Mouse (Mus musculus): Measurements from ENCODE around the gene Cnih2. TPM values are rescaled to one million over a fixed set of nuclear protein-coding genes. Genes with fewer than 3 reads are reported as not detected.

The Cnih2 gene
- not detected for polyA plus RNA-seq (2014; fragmentation: Illumina TruSeq; extraction: RNeasy Lipid Tissue Mini Kit (QIAGEN cat#74804); ENCODE audit: low read depth, low replicate concordance)

GRCm38 (mm10) chr19:5098363-5099143, at the start of gene Cnih2:
Gene Cnih2, minus strand, starts transcription at chr19:5098521.

GRCm38 (mm10) chr19:5118384-5118698, 20.0 kb upstream of the Cnih2 start, which contains the start of gene Klc2:
Gene Klc2, minus strand, starts transcription at chr19:5118560.

GRCm38 (mm10) chr19:5106731-5107191, 8.4 kb upstream of the Cnih2 start, which contains the start of gene Rab1b:
Gene Rab1b, minus strand, starts transcription at chr19:5107072.

GRCm38 (mm10) chr19:5087884-5088728, 10.2 kb downstream of the Cnih2 start, which contains the start of gene Yif1a:
Gene Yif1a, plus strand, starts transcription at chr19:5088538.

GRCm38 (mm10) chr19:5085145-5085863, 13.0 kb downstream of the Cnih2 start, which contains the start of gene Tmem151a:
Gene Tmem151a, minus strand, starts transcription at chr19:5085531.

GRCm38 (mm10) chr19:5067867-5068569, 30.3 kb downstream of the Cnih2 start, which contains the start of gene Cd248:
Gene Cd248, plus strand, starts transcription at chr19:5068078.

GRCm38 (mm10) chr19:5050047-5050905, 48.0 kb downstream of the Cnih2 start, which contains the start of gene Rin1:
Gene Rin1, plus strand, starts transcription at chr19:5050481.

Other genes starting within 250 kb of the Cnih2 start
- gene Ctsf, start 243.4 kb downstream of the Cnih2 start, polyA plus RNA-seq (2014; fragmentation: Illumina TruSeq; extraction: RNeasy Lipid Tissue Mini Kit (QIAGEN cat#74804); ENCODE audit: low read depth, low replicate concordance), result 13.0 TPM
- gene Actn3, start 220.6 kb downstream of the Cnih2 start, polyA plus RNA-seq (2014; fragmentation: Illumina TruSeq; extraction: RNeasy Lipid Tissue Mini Kit (QIAGEN cat#74804); ENCODE audit: low read depth, low replicate concordance), result not detected
- 3.2 TPM for gene Zdhhc24, start 219.9 kb downstream of the Cnih2 start, polyA plus RNA-seq (2014; fragmentation: Illumina TruSeq; extraction: RNeasy Lipid Tissue Mini Kit (QIAGEN cat#74804); ENCODE audit: low read depth, low replicate concordance)
- gene Bbs1, start 191.9 kb downstream of the Cnih2 start, polyA plus RNA-seq (2014; fragmentation: Illumina TruSeq; extraction: RNeasy Lipid Tissue Mini Kit (QIAGEN cat#74804); ENCODE audit: low read depth, low replicate concordance), result 0.45 TPM
- 4.6 TPM for gene Dpp3, start 170.2 kb downstream of the Cnih2 start, polyA plus RNA-seq (2014; fragmentation: Illumina TruSeq; extraction: RNeasy Lipid Tissue Mini Kit (QIAGEN cat#74804); ENCODE audit: low read depth, low replicate concordance)
- 0.42 TPM for gene Peli3, start 155.4 kb downstream of the Cnih2 start, polyA plus RNA-seq (2014; fragmentation: Illumina TruSeq; extraction: RNeasy Lipid Tissue Mini Kit (QIAGEN cat#74804); ENCODE audit: low read depth, low replicate concordance)
- gene Mrpl11, start 136.4 kb downstream of the Cnih2 start, polyA plus RNA-seq (2014; fragmentation: Illumina TruSeq; extraction: RNeasy Lipid Tissue Mini Kit (QIAGEN cat#74804); ENCODE audit: low read depth, low replicate concordance), result 22.6 TPM
- gene Npas4, start 108.2 kb downstream of the Cnih2 start, polyA plus RNA-seq (2014; fragmentation: Illumina TruSeq; extraction: RNeasy Lipid Tissue Mini Kit (QIAGEN cat#74804); ENCODE audit: low read depth, low replicate concordance), result not detected
- gene Slc29a2, start 74.7 kb downstream of the Cnih2 start, polyA plus RNA-seq (2014; fragmentation: Illumina TruSeq; extraction: RNeasy Lipid Tissue Mini Kit (QIAGEN cat#74804); ENCODE audit: low read depth, low replicate concordance), result not detected
- gene B4gat1, start 59.7 kb downstream of the Cnih2 start, polyA plus RNA-seq (2014; fragmentation: Illumina TruSeq; extraction: RNeasy Lipid Tissue Mini Kit (QIAGEN cat#74804); ENCODE audit: low read depth, low replicate concordance), result 9.5 TPM
- gene AC124502.3, start 59.6 kb downstream of the Cnih2 start, polyA plus RNA-seq (2014; fragmentation: Illumina TruSeq; extraction: RNeasy Lipid Tissue Mini Kit (QIAGEN cat#74804); ENCODE audit: low read depth, low replicate concordance), result 0.69 TPM
- gene Brms1, start 57.2 kb downstream of the Cnih2 start, polyA plus RNA-seq (2014; fragmentation: Illumina TruSeq; extraction: RNeasy Lipid Tissue Mini Kit (QIAGEN cat#74804); ENCODE audit: low read depth, low replicate concordance), result 1.6 TPM
- gene Rin1, start 48.0 kb downstream of the Cnih2 start, polyA plus RNA-seq (2014; fragmentation: Illumina TruSeq; extraction: RNeasy Lipid Tissue Mini Kit (QIAGEN cat#74804); ENCODE audit: low read depth, low replicate concordance), result not detected
- not detected for gene Cd248, start 30.4 kb downstream of the Cnih2 start, polyA plus RNA-seq (2014; fragmentation: Illumina TruSeq; extraction: RNeasy Lipid Tissue Mini Kit (QIAGEN cat#74804); ENCODE audit: low read depth, low replicate concordance)
- gene Tmem151a, start 13.0 kb downstream of the Cnih2 start, polyA plus RNA-seq (2014; fragmentation: Illumina TruSeq; extraction: RNeasy Lipid Tissue Mini Kit (QIAGEN cat#74804); ENCODE audit: low read depth, low replicate concordance), result not detected
- gene Yif1a, start 10.0 kb downstream of the Cnih2 start, polyA plus RNA-seq (2014; fragmentation: Illumina TruSeq; extraction: RNeasy Lipid Tissue Mini Kit (QIAGEN cat#74804); ENCODE audit: low read depth, low replicate concordance), result 27.7 TPM
- 7.5 TPM for gene Rab1b, start 8.6 kb upstream of the Cnih2 start, polyA plus RNA-seq (2014; fragmentation: Illumina TruSeq; extraction: RNeasy Lipid Tissue Mini Kit (QIAGEN cat#74804); ENCODE audit: low read depth, low replicate concordance)
- 0.93 TPM for gene Klc2, start 20.0 kb upstream of the Cnih2 start, polyA plus RNA-seq (2014; fragmentation: Illumina TruSeq; extraction: RNeasy Lipid Tissue Mini Kit (QIAGEN cat#74804); ENCODE audit: low read depth, low replicate concordance)
- gene Pacs1, start 174.6 kb upstream of the Cnih2 start, polyA plus RNA-seq (2014; fragmentation: Illumina TruSeq; extraction: RNeasy Lipid Tissue Mini Kit (QIAGEN cat#74804); ENCODE audit: low read depth, low replicate concordance), result 0.53 TPM
- 25.1 TPM for gene Sf3b2, start 196.9 kb upstream of the Cnih2 start, polyA plus RNA-seq (2014; fragmentation: Illumina TruSeq; extraction: RNeasy Lipid Tissue Mini Kit (QIAGEN cat#74804); ENCODE audit: low read depth, low replicate concordance)
- gene Gal3st3, start 199.8 kb upstream of the Cnih2 start, polyA plus RNA-seq (2014; fragmentation: Illumina TruSeq; extraction: RNeasy Lipid Tissue Mini Kit (QIAGEN cat#74804); ENCODE audit: low read depth, low replicate concordance), result not detected
- gene Catsper1, start 237.2 kb upstream of the Cnih2 start, polyA plus RNA-seq (2014; fragmentation: Illumina TruSeq; extraction: RNeasy Lipid Tissue Mini Kit (QIAGEN cat#74804); ENCODE audit: low read depth, low replicate concordance), result not detected

Data from liver, adult 10 weeks (tissue).